Comparison of ENCODE assay signal across 13 mouse cellular contexts in the genomic region with DNA sequence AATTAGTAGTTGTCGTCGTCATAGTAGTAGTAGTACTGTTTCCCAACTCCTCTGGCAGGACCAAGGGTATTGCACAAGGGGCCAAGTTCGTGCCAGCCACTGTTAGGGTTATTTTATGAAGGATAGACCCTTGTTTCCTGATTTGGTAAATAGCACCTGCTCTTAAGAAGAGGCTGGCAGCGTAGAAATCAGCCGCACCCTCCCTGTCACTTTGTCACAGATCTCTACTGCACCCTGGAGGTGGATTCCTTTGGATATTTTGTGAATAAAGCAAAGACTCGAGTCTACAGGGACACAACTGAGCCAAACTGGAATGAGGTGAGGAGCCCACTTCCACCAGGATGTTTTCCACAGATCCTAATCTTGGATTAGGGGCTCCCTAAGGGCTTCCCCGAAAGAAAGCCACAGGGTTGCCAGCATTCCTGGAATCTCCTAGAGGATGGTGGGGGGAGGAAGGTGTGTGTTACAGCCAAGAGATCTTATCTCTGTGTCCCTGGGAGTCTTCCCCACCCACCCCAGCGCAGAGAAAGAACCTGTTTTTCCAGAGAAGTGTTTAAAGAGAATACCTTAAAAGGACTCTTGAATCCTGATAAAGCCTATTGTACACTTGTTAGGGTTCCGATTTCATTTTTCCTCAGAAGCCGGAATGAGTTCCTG. TPM values are rescaled to one million over a fixed set of nuclear protein-coding genes. Genes with fewer than 3 reads are reported as not detected.
A peak's percentile ranks its signal among the peaks of the same experiment; 100 is the strongest.
DNase-seq lines count a peak whose midpoint lies in the region; ATAC-seq lines count a peak whose summit lies in the region.
"Had no signal": no experiment of that assay in that cellular context is flagged by ENCODE, and none has a peak within 500 bp of the region (broad histone marks: within the 10 kb centered on the region; RNA-seq: fewer than 3 reads in every experiment).

No protein-coding gene starts in this region.

- ATAC-seq in limb, embryonic 15.5 days (ENCODE audit: insufficient number of reproducible peaks, low FRiP score, low TSS enrichment, low read depth) = no peak
- ATAC-seq in intestine, embryonic 15.5 days = peak; percentile 87
- ATAC-seq in megakaryocyte progenitor cell, adult 5-6 weeks (replicated peaks; ENCODE audit: poor library complexity) = peak; percentile 85
- ATAC-seq: activated CD4-positive, CD25-positive, alpha-beta regulatory T cell, adult 4 months had no signal

- 0 out of 2 replicates have a peak overlapping the region, but pooled peaks have one; percentile 29 for H3K27ac ChIP-seq in limb, embryonic 15.5 days
- no peak overlapping the region for H3K27ac ChIP-seq in limb, embryonic 10.5 days
- peak overlapping the region; percentile 68 for H3K27ac ChIP-seq in intestine, embryonic 15.5 days
- H3K27ac ChIP-seq: macrophage had no signal

- H3K4me1 ChIP-seq in limb, embryonic 15.5 days = 0 out of 2 replicates have a peak, but pooled peaks cover 3% of the 10 kb centered on the region
- H3K4me1 ChIP-seq in limb, embryonic 10.5 days = no peaks in the 10 kb centered on the region
- H3K4me1 ChIP-seq in intestine, embryonic 15.5 days (replicated peaks) = no peaks in the 10 kb centered on the region; the same call in 1 of the 2 replicates

- WGBS in limb, embryonic 15.5 days = 66% methylated on average over 10 of the region's 10 CpGs
- 81% methylated on average over 10 of the region's 10 CpGs for WGBS in limb, embryonic 10.5 days
- WGBS in intestine, embryonic 15.5 days = 58% methylated on average over 10 of the region's 10 CpGs

- peak; percentile 66 for DNase-seq in adrenal gland, adult 2 months
- no peak for DNase-seq in adrenal gland, adult 8-10 months
- DNase-seq in limb, embryonic 10.5 days (ENCODE audit: low spot score) = no peak
- no peak for DNase-seq in thymus, postnatal 36 days
- DNase-seq in layer of hippocampus, adult 9-11 months = no peak
- DNase-seq: spleen, adult 18-20 months; thymus, adult 18-20 months had no signal

- no peak overlapping the region for H3K4me2 ChIP-seq in limb, embryonic 15.5 days
- H3K4me2 ChIP-seq in intestine, embryonic 15.5 days (replicated peaks) = peak overlapping the region; percentile 20; the same call in 1 of the 2 replicates

- peaks cover 65% of the 10 kb centered on the region for H3K36me3 ChIP-seq in limb, embryonic 15.5 days
- H3K36me3 ChIP-seq in limb, embryonic 10.5 days = peaks cover 96% of the 10 kb centered on the region
- peaks cover 16% of the 10 kb centered on the region; the same call in 1 of the 2 replicates for H3K36me3 ChIP-seq in intestine, embryonic 15.5 days

- no peak overlapping the region for H3K4me3 ChIP-seq in limb, embryonic 15.5 days
- no peak overlapping the region for H3K4me3 ChIP-seq in limb, embryonic 10.5 days
- no peak overlapping the region for H3K4me3 ChIP-seq in intestine, embryonic 15.5 days (replicated peaks)
- H3K4me3 ChIP-seq: myocyte had no signal

- H3K9me3 ChIP-seq in limb, embryonic 15.5 days = no peaks in the 10 kb centered on the region
- no peaks in the 10 kb centered on the region for H3K9me3 ChIP-seq in limb, embryonic 10.5 days (replicated peaks)
- no peaks in the 10 kb centered on the region for H3K9me3 ChIP-seq in intestine, embryonic 15.5 days

- no peak overlapping the region for H3K9ac ChIP-seq in limb, embryonic 15.5 days
- no peak overlapping the region for H3K9ac ChIP-seq in intestine, embryonic 15.5 days

- H3K27me3 ChIP-seq in limb, embryonic 15.5 days = no peaks in the 10 kb centered on the region
- no peaks in the 10 kb centered on the region for H3K27me3 ChIP-seq in limb, embryonic 10.5 days (ENCODE audit: low read depth, poor library complexity, severe bottlenecking)
- H3K27me3 ChIP-seq in intestine, embryonic 15.5 days (replicated peaks) = no peaks in the 10 kb centered on the region

RNA-seq across cellular contexts. Expression of a gene that starts 45.9 kb away (rescaled TPM):
- total RNA-seq in adrenal gland, adult 2 months (2021) = 10 to 100 TPM; 58.8 to 64.0 TPM
- 24.3 and 27.8 TPM in 2 replicates for polyA plus RNA-seq in adrenal gland, adult 2 months (2012; rRNA removed)
- 10 to 100 TPM; 62.7 to 81.0 (median 64.4) TPM for total RNA-seq in adrenal gland, adult 8-10 months (2022)
- 28.3 and 31.7 TPM in 2 replicates for polyA plus RNA-seq in limb, embryonic 15.5 days (2015; fragmentation: Nextera tagmentation; extraction: Ambion mirVana)
- polyA plus RNA-seq in limb, embryonic 10.5 days (2016; fragmentation: Nextera tagmentation; extraction: Ambion mirVana) = 33.5 and 41.9 TPM in 2 replicates
- polyA plus RNA-seq in intestine, embryonic 15.5 days (2015; fragmentation: Nextera tagmentation; extraction: Ambion mirVana) = 25.8 and 27.4 TPM in 2 replicates
- 20.0 and 21.7 TPM in 2 replicates for total RNA-seq in megakaryocyte progenitor cell, adult 5-6 weeks (2015)
- total RNA-seq in megakaryocyte progenitor cell, adult 5-6 weeks (2017) = 30.2 and 32.8 TPM in 2 replicates
